Mouse (Mus musculus) forebrain, postnatal 0 days (tissue): ENCODE measurements around the gene Ccdc137. TPM values are rescaled to one million over a fixed set of nuclear protein-coding genes. Genes with fewer than 3 reads are reported as not detected.
A peak's percentile ranks its signal among the peaks of the same experiment; 100 is the strongest.

ENCODE experiments used
- ATAC-seq: fragments of 200-750 bp; cut with Nextera tagmentation; 2 replicates; pipeline ENCODE4 v1.8.0; 2017; ENCODE audit warnings: mild to moderate bottlenecking, moderate library complexity
- DNase-seq: peaks from one replicate; pipeline ENCODE4 v3.0.0-alpha.2; 2015
- H3K27ac ChIP-seq: fragments of 300-500 bp; sonication (generic); 2 replicates; pipeline ENCODE4 v1.5.1; 2014; ENCODE audit warnings: low read depth, mild to moderate bottlenecking, antibody characterized with exemption, low read length, moderate library complexity, mixed read lengths
- H3K27me3 ChIP-seq: fragments of 300-500 bp; sonication (generic); 2 replicates; pipeline ENCODE4 v1.6.1; 2014; ENCODE audit warnings: mild to moderate bottlenecking, low read length, mixed read lengths; ENCODE audit not compliant: insufficient read depth
- H3K36me3 ChIP-seq: fragments of 300-500 bp; sonication (generic); 2 replicates; pipeline ENCODE4 v1.6.1; 2014; ENCODE audit warnings: mild to moderate bottlenecking, moderate library complexity; ENCODE audit not compliant: insufficient read depth
- H3K4me1 ChIP-seq: fragments of 300-500 bp; sonication (generic); 2 replicates; pipeline ENCODE4 v1.6.1; 2014; ENCODE audit warnings: antibody characterized with exemption; ENCODE audit not compliant: insufficient read depth
- H3K4me2 ChIP-seq: fragments of 300-500 bp; sonication (generic); 2 replicates; pipeline ENCODE4 v1.6.1; 2014; ENCODE audit warnings: low read depth, mild to moderate bottlenecking, moderate library complexity
- H3K4me3 ChIP-seq: fragments of 300-500 bp; sonication (generic); 2 replicates; pipeline ENCODE4 v1.5.1; 2014; ENCODE audit warnings: low read depth, low read length, mixed read lengths
- H3K9ac ChIP-seq: fragments of 300-500 bp; sonication (generic); 2 replicates; pipeline ENCODE4 v1.6.1; 2014; ENCODE audit warnings: mild to moderate bottlenecking
- H3K9me3 ChIP-seq: fragments of 300-500 bp; sonication (generic); 2 replicates; pipeline ENCODE4 v1.6.1; 2016; ENCODE audit warnings: low read length
- CTCF ChIP-seq: sonication (generic); IDR thresholded peaks from 2 replicates; pipeline ENCODE4 v1.5.1; 2016; ENCODE audit warnings: antibody characterized with exemption, control low read depth, low read depth
- WGBS: fragments of 180-500 bp; shearing (Covaris S2); extraction: QIAGEN DNeasy Blood & Tissue Kit; methylation state at CpG from one replicate; pipeline ENCODE4 v1.1.7; 2014; 5-methylcytosine and 5-hydroxymethylcytosine counted together
- polyA plus RNA-seq: library from polyadenylated mRNA; unstranded; fragments of >200 nt; fragmentation: Nextera tagmentation; extraction: Ambion mirVana; gene quantifications from 2 replicates; pipeline ENCODE4 v1.2.1, GENCODE M21; 2015
- total RNA-seq: library from RNA; depleted of rRNA; stranded (reverse); fragments of >200 nt; gene quantifications from 2 replicates; pipeline ENCODE4 v1.2.3, GENCODE M21; 2014; rRNA removed

Ccdc137 gene
- total and polyA plus RNA-seq, 2 experiments from 2014 or later, result 13.6 to 18.1 TPM

DNA sequence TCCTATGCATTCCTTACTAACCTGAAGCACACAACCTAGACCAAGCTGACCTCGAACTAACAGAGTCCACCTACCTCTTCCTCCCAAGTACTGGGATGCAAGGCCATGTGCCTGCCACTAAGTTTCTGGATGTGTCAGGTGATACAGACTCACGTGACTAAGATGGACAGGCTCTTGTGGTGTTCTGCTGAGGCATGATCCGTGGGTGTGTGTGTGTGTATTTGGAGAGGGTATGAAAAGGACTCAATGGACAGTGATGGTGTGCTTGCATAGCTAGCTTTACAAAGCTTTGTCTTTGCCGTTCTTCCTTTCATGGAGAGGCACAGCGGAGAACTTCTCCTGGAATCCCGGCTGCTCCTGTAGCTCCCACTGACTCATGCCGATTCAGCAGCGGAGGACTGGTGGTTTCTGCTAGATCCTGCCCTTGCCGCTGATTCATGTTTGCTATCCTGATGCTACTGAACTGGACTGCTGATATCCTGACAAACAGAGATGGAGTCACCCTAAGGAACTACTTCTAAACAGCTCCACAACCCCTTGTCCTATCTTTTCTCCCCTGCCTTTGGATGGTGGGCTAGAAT, 50.5 kb downstream of the Ccdc137 start:
- WGBS, result 86% methylated on average over 9 of the region's 9 CpGs
- DNase-seq, result no peak
- no peaks in the 10 kb centered on the region for H3K36me3 ChIP-seq
- no peak overlapping the region for H3K9ac ChIP-seq
- no peak overlapping the region for H3K27ac ChIP-seq
- H3K27me3 ChIP-seq, result no peaks in the 10 kb centered on the region
- no peaks in the 10 kb centered on the region for H3K4me1 ChIP-seq
- TF ChIP-seq CTCF, result no peak
- no peaks in the 10 kb centered on the region for H3K9me3 ChIP-seq
- no peak overlapping the region for H3K4me2 ChIP-seq
- no peak for ATAC-seq
- H3K4me3 ChIP-seq, result no peak overlapping the region

DNA sequence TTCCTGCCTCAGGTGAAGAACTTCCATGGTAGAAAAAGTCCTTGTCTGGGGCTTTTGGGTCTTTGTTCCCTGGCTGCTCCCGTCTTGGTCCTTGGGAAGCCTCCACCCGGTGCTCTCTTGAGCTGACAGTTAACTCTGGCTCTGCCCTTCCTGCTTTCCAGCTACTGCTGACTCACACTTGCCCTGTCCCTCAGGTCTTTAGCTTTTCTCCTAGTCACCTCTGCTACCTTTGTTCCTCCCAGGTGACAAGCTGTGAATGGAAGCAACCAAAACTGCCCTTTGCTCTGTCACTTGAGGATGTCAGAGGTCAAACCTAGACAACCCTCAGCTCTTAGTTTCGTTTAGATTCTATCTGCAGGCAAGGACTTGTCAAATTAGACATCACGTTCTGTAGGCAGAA, 52.0 kb downstream of the Ccdc137 start:
- ATAC-seq (no peak), DNase-seq (no peak)
- Histone ChIP-seq H3K4me1 (no peaks in the 10 kb centered on the region), H3K9me3 (no peaks in the 10 kb centered on the region), H3K4me2 (no peak overlapping the region), H3K9ac (no peak overlapping the region), H3K27me3 (no peaks in the 10 kb centered on the region), H3K4me3 (no peak overlapping the region), H3K36me3 (no peaks in the 10 kb centered on the region), H3K27ac (no peak overlapping the region)
- TF ChIP-seq CTCF, result no peak
- 31% methylated on average over 4 of the region's 4 CpGs for WGBS

DNA sequence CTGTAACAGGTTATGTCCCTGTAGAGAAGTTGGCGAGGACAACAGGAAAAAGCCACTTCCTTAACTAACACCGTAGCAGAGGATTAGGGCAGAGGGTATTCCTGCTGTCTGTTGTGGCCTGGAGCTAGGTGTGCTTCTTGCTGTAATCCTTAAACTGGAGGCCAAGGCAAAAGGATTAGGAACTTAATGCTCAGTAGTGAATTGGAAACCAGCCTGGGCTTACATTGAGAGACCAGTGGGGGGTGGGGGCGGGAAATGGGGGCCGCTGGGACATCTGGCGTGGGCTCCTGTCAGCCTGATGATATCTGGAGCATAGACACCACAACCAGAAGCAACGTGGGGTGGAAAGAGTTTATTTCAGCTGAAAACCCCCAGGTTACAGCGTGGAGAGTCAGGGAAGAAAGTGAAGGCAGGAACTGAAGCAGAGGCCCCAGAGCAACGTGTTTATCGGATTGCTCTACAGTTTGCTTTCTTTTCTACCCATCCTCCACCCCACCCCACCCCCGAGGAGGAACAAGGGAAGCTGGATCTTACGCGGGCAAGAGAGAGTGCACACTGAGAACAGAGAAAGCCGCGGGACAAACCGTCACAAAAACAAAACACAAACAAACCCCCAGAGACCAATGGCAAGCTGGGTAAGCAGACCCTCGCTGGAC, 52.6 kb downstream of the Ccdc137 start:
- peak overlapping the region; percentile 17; the same call in 1 of the 2 replicates for H3K4me2 ChIP-seq
- DNase-seq (no peak), ATAC-seq (no peak)
- H3K36me3 ChIP-seq, result no peaks in the 10 kb centered on the region
- no peaks in the 10 kb centered on the region for H3K27me3 ChIP-seq
- H3K27ac ChIP-seq, result no peak overlapping the region
- H3K9me3 ChIP-seq, result no peaks in the 10 kb centered on the region
- H3K9ac ChIP-seq, result no peak overlapping the region
- H3K4me3 ChIP-seq, result no peak overlapping the region
- TF ChIP-seq CTCF, result no peak
- WGBS, result 5% methylated on average over 16 of the region's 16 CpGs
- no peaks in the 10 kb centered on the region for H3K4me1 ChIP-seq

DNA sequence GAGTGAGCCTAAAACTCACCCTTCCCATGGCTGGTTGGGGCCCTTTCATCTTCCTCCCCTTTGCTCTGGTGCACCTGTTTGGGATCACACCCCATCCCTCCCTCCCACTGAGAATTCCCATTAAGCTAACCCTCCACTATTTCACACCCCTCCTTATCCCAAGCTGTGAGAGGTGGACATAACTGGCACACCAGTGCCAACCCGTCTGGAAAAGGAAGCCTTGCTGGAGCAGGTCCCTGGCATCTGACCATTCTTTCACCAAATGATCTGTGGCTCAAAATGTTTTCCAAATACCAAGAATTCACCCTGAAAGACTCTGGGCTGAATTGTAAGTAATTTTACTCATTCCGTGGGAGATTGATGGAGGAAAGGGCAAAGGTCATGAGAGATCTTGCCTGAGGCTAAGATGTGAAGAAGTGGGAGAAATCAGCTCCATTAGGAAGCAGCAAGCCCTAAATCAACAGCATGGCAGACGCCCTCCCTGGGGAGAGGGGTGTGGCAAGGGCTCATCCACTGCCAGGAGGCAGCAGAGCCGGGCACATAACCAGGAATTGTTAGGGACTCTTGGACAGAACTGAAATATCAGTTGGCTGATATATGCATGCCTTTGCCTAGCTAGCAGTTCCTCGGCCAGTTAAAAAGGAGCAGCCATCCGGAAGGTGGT, 55.0 kb downstream of the Ccdc137 start:
- Histone ChIP-seq H3K4me1 (no peaks in the 10 kb centered on the region), H3K9ac (no peak overlapping the region), H3K4me3 (no peak overlapping the region), H3K27ac (no peak overlapping the region), H3K4me2 (no peak overlapping the region), H3K36me3 (no peaks in the 10 kb centered on the region), H3K9me3 (no peaks in the 10 kb centered on the region), H3K27me3 (no peaks in the 10 kb centered on the region)
- 46% methylated on average over 6 of the region's 6 CpGs for WGBS
- ATAC-seq, result no peak
- no peak for DNase-seq
- no peak for TF ChIP-seq CTCF

Other genes starting within 250 kb of the Ccdc137 start
- gene Bahcc1, start 225.2 kb upstream of the Ccdc137 start, total RNA-seq, result 19.3 and 26.5 TPM in 2 replicates
- gene Bahcc1, start 225.2 kb upstream of the Ccdc137 start, polyA plus RNA-seq, result 3.9 and 6.5 TPM in 2 replicates
- gene Actg1, start 109.6 kb upstream of the Ccdc137 start, total RNA-seq, result 2,455 and 2,516 TPM in 2 replicates
- gene Actg1, start 109.6 kb upstream of the Ccdc137 start, polyA plus RNA-seq, result 4,096 and 4,381 TPM in 2 replicates
- gene Fscn2, start 96.6 kb upstream of the Ccdc137 start, total RNA-seq, result 0.29 TPM in 1 of 2 replicates, not detected in the other
- 1.9 and 2.0 TPM in 2 replicates for gene Fscn2, start 96.6 kb upstream of the Ccdc137 start, polyA plus RNA-seq
- 107 and 132 TPM in 2 replicates for gene Faap100, start 79.4 kb upstream of the Ccdc137 start, total RNA-seq
- gene Faap100, start 79.4 kb upstream of the Ccdc137 start, polyA plus RNA-seq, result 73.4 and 97.8 TPM in 2 replicates
- gene Nploc4, start 20.4 kb upstream of the Ccdc137 start, total RNA-seq, result 44.2 and 65.8 TPM in 2 replicates
- 23.1 and 28.6 TPM in 2 replicates for gene Nploc4, start 20.4 kb upstream of the Ccdc137 start, polyA plus RNA-seq
- gene Tspan10, start 15.5 kb upstream of the Ccdc137 start, total RNA-seq, result not detected in 2 replicates
- gene Tspan10, start 15.5 kb upstream of the Ccdc137 start, polyA plus RNA-seq, result not detected in 2 replicates
- gene Pde6g, start 4.6 kb upstream of the Ccdc137 start, total RNA-seq, result 0.33 TPM in 1 of 2 replicates, not detected in the other
- 0.18 and 1.4 TPM in 2 replicates for gene Pde6g, start 4.6 kb upstream of the Ccdc137 start, polyA plus RNA-seq
- 9.9 and 15.2 TPM in 2 replicates for gene Oxld1, start within 50 bp of the Ccdc137 start, total RNA-seq
- gene Oxld1, start within 50 bp of the Ccdc137 start, polyA plus RNA-seq, result 12.7 and 13.8 TPM in 2 replicates
- gene Arl16, start 9.5 kb downstream of the Ccdc137 start, total RNA-seq, result 35.2 and 37.8 TPM in 2 replicates
- 40.3 and 56.4 TPM in 2 replicates for gene Arl16, start 9.5 kb downstream of the Ccdc137 start, polyA plus RNA-seq
- 42.6 and 49.9 TPM in 2 replicates for gene Mrpl12, start 26.5 kb downstream of the Ccdc137 start, total RNA-seq
- 143 and 179 TPM in 2 replicates for gene Mrpl12, start 26.5 kb downstream of the Ccdc137 start, polyA plus RNA-seq
- gene Slc25a10, start 33.7 kb downstream of the Ccdc137 start, total RNA-seq, result 20.9 and 22.8 TPM in 2 replicates
- 20.5 and 21.1 TPM in 2 replicates for gene Slc25a10, start 33.7 kb downstream of the Ccdc137 start, polyA plus RNA-seq
- gene Gcgr, start 72.6 kb downstream of the Ccdc137 start, total RNA-seq, result not detected in 2 replicates
- 0.09 and 0.22 TPM in 2 replicates for gene Gcgr, start 72.6 kb downstream of the Ccdc137 start, polyA plus RNA-seq
- 103 and 105 TPM in 2 replicates for gene Mcrip1, start 91.6 kb downstream of the Ccdc137 start, total RNA-seq
- 261 and 275 TPM in 2 replicates for gene Mcrip1, start 91.6 kb downstream of the Ccdc137 start, polyA plus RNA-seq
- not detected in 2 replicates for gene Ppp1r27, start 93.0 kb downstream of the Ccdc137 start, total RNA-seq
- not detected in 2 replicates for gene Ppp1r27, start 93.0 kb downstream of the Ccdc137 start, polyA plus RNA-seq
- 162 and 174 TPM in 2 replicates for gene P4hb, start 115.1 kb downstream of the Ccdc137 start, total RNA-seq
- gene P4hb, start 115.1 kb downstream of the Ccdc137 start, polyA plus RNA-seq, result 208 and 218 TPM in 2 replicates
- gene Arhgdia, start 123.5 kb downstream of the Ccdc137 start, total RNA-seq, result 214 and 237 TPM in 2 replicates
- 416 and 435 TPM in 2 replicates for gene Arhgdia, start 123.5 kb downstream of the Ccdc137 start, polyA plus RNA-seq
- 99.8 and 111 TPM in 2 replicates for gene Alyref, start 140.2 kb downstream of the Ccdc137 start, total RNA-seq
- gene Alyref, start 140.2 kb downstream of the Ccdc137 start, polyA plus RNA-seq, result 207 and 238 TPM in 2 replicates
- 54.2 and 64.2 TPM in 2 replicates for gene Anapc11, start 140.3 kb downstream of the Ccdc137 start, total RNA-seq
- gene Anapc11, start 140.3 kb downstream of the Ccdc137 start, polyA plus RNA-seq, result 207 and 226 TPM in 2 replicates
- not detected in 2 replicates for gene Npb, start 150.4 kb downstream of the Ccdc137 start, total RNA-seq
- gene Npb, start 150.4 kb downstream of the Ccdc137 start, polyA plus RNA-seq, result 0.42 and 0.80 TPM in 2 replicates
- 102 and 129 TPM in 2 replicates for gene Pcyt2, start 159.8 kb downstream of the Ccdc137 start, total RNA-seq
- gene Pcyt2, start 159.8 kb downstream of the Ccdc137 start, polyA plus RNA-seq, result 107 and 117 TPM in 2 replicates
- gene Sirt7, start 167.1 kb downstream of the Ccdc137 start, total RNA-seq, result 48.7 and 51.8 TPM in 2 replicates
- 37.4 and 40.7 TPM in 2 replicates for gene Sirt7, start 167.1 kb downstream of the Ccdc137 start, polyA plus RNA-seq
- 37.5 and 40.1 TPM in 2 replicates for gene Mafg, start 175.5 kb downstream of the Ccdc137 start, total RNA-seq
- gene Mafg, start 175.5 kb downstream of the Ccdc137 start, polyA plus RNA-seq, result 24.6 and 39.7 TPM in 2 replicates
- gene Pycr1, start 185.7 kb downstream of the Ccdc137 start, total RNA-seq, result 8.7 and 13.8 TPM in 2 replicates
- gene Pycr1, start 185.7 kb downstream of the Ccdc137 start, polyA plus RNA-seq, result 19.5 and 23.0 TPM in 2 replicates
- 1.1 and 3.2 TPM in 2 replicates for gene Myadml2, start 190.0 kb downstream of the Ccdc137 start, total RNA-seq
- gene Myadml2, start 190.0 kb downstream of the Ccdc137 start, polyA plus RNA-seq, result 1.3 and 1.5 TPM in 2 replicates
- gene Notum, start 203.1 kb downstream of the Ccdc137 start, total RNA-seq, result 5.5 and 5.9 TPM in 2 replicates
- 3.6 and 4.9 TPM in 2 replicates for gene Notum, start 203.1 kb downstream of the Ccdc137 start, polyA plus RNA-seq
- gene Aspscr1, start 214.9 kb downstream of the Ccdc137 start, total RNA-seq, result 97.7 and 102 TPM in 2 replicates
- gene Aspscr1, start 214.9 kb downstream of the Ccdc137 start, polyA plus RNA-seq, result 137 and 139 TPM in 2 replicates